Mouse (Mus musculus): Measurements from ENCODE around the gene Pdik1l. TPM values are rescaled to one million over a fixed set of nuclear protein-coding genes. Genes with fewer than 3 reads are reported as not detected.

The Pdik1l gene
- 10 to 100 TPM; 16.4 to 17.8 TPM for total RNA-seq (2021)
- long read RNA-seq, full-length matches to known transcripts, result 20 of 22 reads
- long read RNA-seq, partial matches to known transcripts, result 1 of 22 reads
- long read RNA-seq, other reads (novel, unspliced or antisense), result 1 of 22 reads

- peak; percentile 48 to 70 for DNase-seq (ENCODE audit: low spot score in 2 of 2)
Observed at GRCm38 (mm10) chr4:134287575-134288025, at the start of gene Pdik1l. Gene Pdik1l (minus strand): TSS chr4:134287895.

GRCm38 (mm10) chr4:134330281-134330680, 42.6 kb upstream of the Pdik1l start:
- DNase-seq (ENCODE audit: low spot score in 2 of 2), result no peak

GRCm38 (mm10) chr4:134328832-134329231, 41.1 kb upstream of the Pdik1l start:
- DNase-seq (ENCODE audit: low spot score in 2 of 2), result no peak

- DNase-seq (ENCODE audit: low spot score in 2 of 2), result no peak
Observed at GRCm38 (mm10) chr4:134328151-134328550, 40.5 kb upstream of the Pdik1l start.

GRCm38 (mm10) chr4:134326859-134327530, 39.3 kb upstream of the Pdik1l start:
- DNase-seq (ENCODE audit: low spot score in 2 of 2), result no peak

- no peak for DNase-seq (ENCODE audit: low spot score in 2 of 2)
Observed at GRCm38 (mm10) chr4:134324655-134325054, 37.0 kb upstream of the Pdik1l start.

- DNase-seq (ENCODE audit: low spot score in 2 of 2), result no peak
Observed at GRCm38 (mm10) chr4:134321524-134321923, 33.8 kb upstream of the Pdik1l start.

GRCm38 (mm10) chr4:134319674-134320073, 32.0 kb upstream of the Pdik1l start:
- no peak for DNase-seq (ENCODE audit: low spot score in 2 of 2)

GRCm38 (mm10) chr4:134319074-134319473, 31.4 kb upstream of the Pdik1l start:
- DNase-seq (ENCODE audit: low spot score in 2 of 2), result no peak

GRCm38 (mm10) chr4:134316390-134316789, 28.7 kb upstream of the Pdik1l start:
- DNase-seq (ENCODE audit: low spot score in 2 of 2), result no peak

- DNase-seq (ENCODE audit: low spot score in 2 of 2), result no peak
Observed at GRCm38 (mm10) chr4:134315470-134315869, 27.8 kb upstream of the Pdik1l start.

- no peak for DNase-seq (ENCODE audit: low spot score in 2 of 2)
Observed at GRCm38 (mm10) chr4:134314876-134315275, 27.2 kb upstream of the Pdik1l start, which contains the start of gene Trim63. Gene Trim63 (plus strand): TSS chr4:134315120.

GRCm38 (mm10) chr4:134314081-134314655, 26.5 kb upstream of the Pdik1l start:
- DNase-seq (ENCODE audit: low spot score in 2 of 2), result no peak

GRCm38 (mm10) chr4:134312901-134313300, 25.2 kb upstream of the Pdik1l start:
- no peak for DNase-seq (ENCODE audit: low spot score in 2 of 2)

GRCm38 (mm10) chr4:134312341-134312740, 24.6 kb upstream of the Pdik1l start:
- no peak for DNase-seq (ENCODE audit: low spot score in 2 of 2)

- no peak for DNase-seq (ENCODE audit: low spot score in 2 of 2)
Observed at GRCm38 (mm10) chr4:134311784-134312183, 24.1 kb upstream of the Pdik1l start.

- no peak for DNase-seq (ENCODE audit: low spot score in 2 of 2)
Observed at GRCm38 (mm10) chr4:134310656-134311055, 23.0 kb upstream of the Pdik1l start.

- DNase-seq (ENCODE audit: low spot score in 2 of 2), result no peak
Observed at GRCm38 (mm10) chr4:134310106-134310505, 22.4 kb upstream of the Pdik1l start.

GRCm38 (mm10) chr4:134307367-134308072, 19.8 kb upstream of the Pdik1l start:
- peak; percentile 18 to 47 for DNase-seq (ENCODE audit: low spot score in 2 of 2)

- DNase-seq (ENCODE audit: low spot score in 2 of 2), result no peak
Observed at GRCm38 (mm10) chr4:134306963-134307362, 19.3 kb upstream of the Pdik1l start.

- DNase-seq (ENCODE audit: low spot score in 2 of 2), result no peak
Observed at GRCm38 (mm10) chr4:134302084-134302483, 14.4 kb upstream of the Pdik1l start.

- no peak for DNase-seq (ENCODE audit: low spot score in 2 of 2)
Observed at GRCm38 (mm10) chr4:134300316-134300715, 12.6 kb upstream of the Pdik1l start.

Measured in layer of hippocampus, adult 18-20 months (tissue).